Mouse (Mus musculus) midbrain, embryonic 12.5 days (tissue): Measurements from ENCODE around the gene Lgals2. TPM values are rescaled to one million over a fixed set of nuclear protein-coding genes. Genes with fewer than 3 reads are reported as not detected.
"Not testable (repeated sequence)": the region's sequence is repeated elsewhere in the genome, so short reads cannot be mapped to it uniquely, and the experiment has no call there.

Experiments
- ATAC-seq: fragments of 200-750 bp; cut with Nextera tagmentation; 2 replicates; pipeline ENCODE4 v1.8.0; 2017; ENCODE audit warnings: low read depth, moderate TSS enrichment, moderate library complexity; ENCODE audit not compliant: low FRiP score
- H3K27ac ChIP-seq: fragments of 300-500 bp; sonication (generic); replicated peaks from 2 replicates; pipeline ENCODE4 v1.5.1; 2016; ENCODE audit warnings: mild to moderate bottlenecking
- H3K27me3 ChIP-seq: fragments of 300-500 bp; sonication (generic); 2 replicates; pipeline ENCODE4 v1.6.1; 2016; ENCODE audit warnings: mild to moderate bottlenecking
- H3K36me3 ChIP-seq: fragments of 300-500 bp; sonication (generic); 2 replicates; pipeline ENCODE4 v1.6.1; 2016
- H3K4me1 ChIP-seq: fragments of 300-500 bp; sonication (generic); 2 replicates; pipeline ENCODE4 v1.6.1; 2016
- H3K4me2 ChIP-seq: fragments of 300-500 bp; sonication (generic); replicated peaks from 2 replicates; pipeline ENCODE4 v1.6.1; 2016; ENCODE audit warnings: mild to moderate bottlenecking, moderate library complexity
- H3K4me3 ChIP-seq: fragments of 300-500 bp; sonication (generic); 2 replicates; pipeline ENCODE4 v1.5.1; 2016; ENCODE audit warnings: mild to moderate bottlenecking
- H3K9ac ChIP-seq: fragments of 300-500 bp; sonication (generic); replicated peaks from 2 replicates; pipeline ENCODE4 v1.6.1; 2016; ENCODE audit warnings: mild to moderate bottlenecking, moderate library complexity
- H3K9me3 ChIP-seq: fragments of 300-500 bp; sonication (generic); 2 replicates; pipeline ENCODE4 v1.6.1; 2016; ENCODE audit warnings: mild to moderate bottlenecking
- WGBS: fragments of 180-500 bp; shearing (Covaris S2); methylation state at CpG from one replicate; pipeline ENCODE4 v1.1.7; 2016; 5-methylcytosine and 5-hydroxymethylcytosine counted together
- polyA plus RNA-seq: library from polyadenylated mRNA; unstranded; fragments of >200 nt; fragmentation: Nextera tagmentation; extraction: Ambion mirVana; gene quantifications from 2 replicates; pipeline ENCODE4 v1.2.1, GENCODE M21; 2016

Gene Lgals2
- polyA plus RNA-seq, 1 experiment from 2014 or later = not detected

DNA sequence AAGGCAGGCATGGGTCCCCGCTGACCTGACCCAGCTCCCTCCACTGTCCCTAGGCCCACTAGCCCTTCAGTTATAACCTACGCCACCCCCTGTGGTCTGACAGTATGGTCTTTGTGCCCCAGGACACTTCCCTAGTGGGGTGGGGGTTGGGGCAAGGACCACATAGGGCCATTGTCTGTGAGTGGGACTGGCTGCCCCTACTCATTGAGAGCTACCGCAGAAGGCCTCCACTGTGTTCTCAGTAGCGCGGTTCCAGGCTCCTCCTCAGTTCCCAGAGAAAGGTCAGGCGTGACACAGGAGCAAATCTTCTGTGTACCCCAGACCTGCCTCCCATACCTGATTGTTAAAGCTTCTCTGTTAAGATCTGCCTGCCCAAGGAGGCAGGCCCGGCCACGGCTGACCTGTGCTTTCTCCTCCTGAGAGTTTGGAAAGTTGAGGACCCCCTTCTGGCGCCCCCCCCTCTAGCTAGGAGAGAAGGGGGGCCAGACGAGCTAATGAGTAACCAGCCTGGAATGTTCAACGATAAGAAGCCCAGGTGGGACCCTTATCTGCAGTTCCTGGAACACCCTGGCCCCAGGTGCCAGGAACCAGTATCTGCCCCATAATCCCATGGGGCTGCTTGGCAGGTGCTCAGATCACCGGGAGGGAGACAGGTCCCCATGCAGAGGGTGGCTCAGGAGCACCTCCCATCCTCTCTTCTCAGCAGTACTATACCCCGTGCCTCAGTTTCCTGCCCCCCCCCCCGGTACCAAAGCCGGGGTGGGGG lies 5.1 kb downstream of the Lgals2 start:
- H3K27ac ChIP-seq = no peak overlapping the region
- H3K4me1 ChIP-seq = peaks cover 7% of the 10 kb centered on the region; the same call in 1 of the 2 replicates
- H3K4me3 ChIP-seq = no peak overlapping the region
- H3K4me2 ChIP-seq = no peak overlapping the region
- no peaks in the 10 kb centered on the region for H3K36me3 ChIP-seq
- ATAC-seq = no peak
- WGBS = 72% methylated on average over 15 of the region's 15 CpGs
- H3K27me3 ChIP-seq = peaks cover 40% of the 10 kb centered on the region
- no peaks in the 10 kb centered on the region for H3K9me3 ChIP-seq
- H3K9ac ChIP-seq = no peak overlapping the region

DNA sequence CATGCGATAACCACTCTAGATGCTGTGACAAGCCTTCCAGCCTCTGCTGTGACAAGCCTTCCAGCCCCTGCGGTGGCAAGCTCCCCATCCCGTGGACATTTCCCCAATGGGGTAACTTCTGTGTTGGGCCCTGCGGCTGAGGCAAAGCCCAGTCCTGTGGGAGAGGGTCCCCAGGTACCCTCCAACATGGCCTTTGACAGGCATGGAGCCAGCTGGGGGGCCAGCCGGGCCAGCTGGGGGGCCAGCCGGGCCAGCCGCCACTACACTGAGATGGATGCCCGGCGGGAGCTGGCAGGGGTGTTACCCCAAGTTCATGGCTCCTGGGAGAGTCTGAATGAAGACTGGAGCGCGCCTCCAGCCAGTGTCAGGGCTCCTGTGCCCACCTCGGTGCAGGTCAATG lies 5.8 kb downstream of the Lgals2 start:
- H3K4me2 ChIP-seq = no peak overlapping the region
- H3K27ac ChIP-seq = no peak overlapping the region
- 86% methylated on average over 12 of the region's 12 CpGs for WGBS
- H3K9me3 ChIP-seq = no peaks in the 10 kb centered on the region
- no peak overlapping the region for H3K4me3 ChIP-seq
- no peak for ATAC-seq
- H3K36me3 ChIP-seq = no peaks in the 10 kb centered on the region
- H3K4me1 ChIP-seq = peaks cover 10% of the 10 kb centered on the region; the same call in 1 of the 2 replicates
- peaks cover 45% of the 10 kb centered on the region for H3K27me3 ChIP-seq
- 0 out of 2 replicates have a peak overlapping the region, but pooled peaks have one; percentile 24 for H3K9ac ChIP-seq

DNA sequence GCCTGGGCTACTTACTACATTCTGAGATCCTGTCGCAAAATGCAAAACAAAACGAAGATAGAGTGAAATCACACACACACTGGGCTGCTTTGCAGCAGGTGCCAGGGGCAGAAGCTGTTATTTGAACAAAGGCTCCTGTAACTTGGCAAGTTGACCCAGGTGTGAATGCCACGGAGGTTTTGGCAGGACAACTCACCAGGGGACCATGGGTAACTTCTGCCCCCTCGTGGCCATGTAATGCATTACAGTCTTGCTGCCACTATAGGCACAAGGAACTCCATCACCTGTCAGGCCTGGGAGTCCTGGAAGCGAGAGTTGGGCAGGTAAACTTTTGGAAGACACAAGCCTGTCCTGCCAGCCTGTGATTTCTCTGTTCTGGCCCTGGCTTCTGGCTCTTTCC lies 6.9 kb downstream of the Lgals2 start:
- Histone ChIP-seq H3K27me3 (peaks cover 55% of the 10 kb centered on the region), H3K4me1 (peaks cover 10% of the 10 kb centered on the region; the same call in 1 of the 2 replicates), H3K9ac (no peak overlapping the region), H3K4me3 (no peak overlapping the region), H3K27ac (no peak overlapping the region), H3K36me3 (no peaks in the 10 kb centered on the region), H3K9me3 (no peaks in the 10 kb centered on the region), H3K4me2 (no peak overlapping the region)
- ATAC-seq = no peak
- 35% methylated on average over 5 of the region's 5 CpGs for WGBS

DNA sequence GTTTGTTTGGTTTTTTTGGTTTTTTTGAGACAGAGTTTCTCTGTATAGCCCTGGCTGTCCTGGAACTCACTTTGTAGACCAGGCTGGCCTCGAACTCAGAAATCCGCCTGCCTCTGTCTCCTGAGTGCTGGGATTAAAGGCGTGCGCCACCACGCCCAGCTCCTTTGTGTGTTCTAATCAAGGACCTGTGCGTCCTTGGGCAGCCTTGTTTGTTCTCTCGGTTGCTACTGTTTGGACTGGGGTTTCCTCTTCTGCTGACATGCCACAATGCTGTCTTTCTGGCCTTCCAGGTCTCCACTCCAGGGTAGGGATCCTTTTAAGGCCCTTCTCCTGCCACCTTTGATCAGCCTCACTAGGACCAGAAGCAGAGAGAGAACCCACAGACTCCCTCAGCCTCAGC lies 8.5 kb downstream of the Lgals2 start:
- not testable (repeated sequence) for H3K4me2 ChIP-seq, H3K4me3 ChIP-seq, H3K27ac ChIP-seq, ATAC-seq, H3K9me3 ChIP-seq, H3K9ac ChIP-seq, H3K36me3 ChIP-seq
- WGBS = 83% methylated on average over 7 of the region's 7 CpGs
- H3K27me3 ChIP-seq = peaks cover 67% of the 10 kb centered on the region
- H3K4me1 ChIP-seq = peaks cover 21% of the 10 kb centered on the region

DNA sequence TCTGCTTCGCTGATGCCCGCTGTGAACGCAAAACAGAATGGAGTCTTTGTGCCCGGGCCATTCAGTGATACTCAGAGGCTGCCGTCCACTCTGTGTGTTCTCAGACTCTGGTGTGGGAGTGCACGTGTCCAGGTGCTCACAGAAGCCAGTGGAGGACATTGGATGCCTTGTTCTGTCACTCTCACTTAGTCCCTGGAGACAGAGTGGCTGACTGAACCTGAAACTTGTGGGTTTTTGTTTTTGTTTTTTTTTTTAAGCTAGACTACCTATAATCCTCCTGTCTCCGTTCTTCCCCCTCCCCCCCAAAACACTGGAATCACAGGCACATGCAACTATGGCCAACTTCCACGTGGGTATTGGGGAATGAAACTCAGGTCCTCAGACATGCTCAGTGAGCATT lies 9.0 kb downstream of the Lgals2 start:
- Histone ChIP-seq H3K9me3 (no peaks in the 10 kb centered on the region), H3K4me3 (no peak overlapping the region), H3K4me1 (peaks cover 17% of the 10 kb centered on the region), H3K27ac (no peak overlapping the region), H3K36me3 (no peaks in the 10 kb centered on the region), H3K27me3 (peaks cover 72% of the 10 kb centered on the region), H3K9ac (no peak overlapping the region), H3K4me2 (no peak overlapping the region)
- no peak for ATAC-seq
- WGBS = 90% methylated on average over 8 of the region's 8 CpGs

DNA sequence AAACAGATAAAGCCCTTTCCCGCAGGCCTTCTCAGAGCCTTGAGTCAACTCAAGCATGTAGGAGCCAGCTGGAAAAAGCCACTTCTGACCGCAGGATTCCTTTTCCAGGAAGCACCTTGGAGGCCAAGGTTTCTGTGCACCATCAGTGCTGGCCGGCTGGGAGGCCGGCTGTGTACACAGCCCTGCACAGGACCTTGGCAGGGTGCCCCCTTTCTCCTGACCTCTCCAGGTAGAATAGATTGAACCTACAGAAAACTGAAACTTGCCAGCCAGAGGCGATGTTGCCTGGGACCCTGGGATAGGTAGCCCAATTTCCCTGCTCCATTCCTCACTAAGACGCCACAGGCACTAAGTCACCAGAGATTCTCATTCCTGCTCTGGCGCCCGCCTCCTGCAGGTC lies 9.5 kb downstream of the Lgals2 start:
- Histone ChIP-seq H3K9me3 (no peaks in the 10 kb centered on the region), H3K36me3 (no peaks in the 10 kb centered on the region), H3K27me3 (peaks cover 77% of the 10 kb centered on the region), H3K4me3 (no peak overlapping the region), H3K4me2 (no peak overlapping the region), H3K27ac (no peak overlapping the region), H3K9ac (no peak overlapping the region), H3K4me1 (peaks cover 17% of the 10 kb centered on the region)
- no peak for ATAC-seq
- WGBS = 89% methylated on average over 8 of the region's 8 CpGs

DNA sequence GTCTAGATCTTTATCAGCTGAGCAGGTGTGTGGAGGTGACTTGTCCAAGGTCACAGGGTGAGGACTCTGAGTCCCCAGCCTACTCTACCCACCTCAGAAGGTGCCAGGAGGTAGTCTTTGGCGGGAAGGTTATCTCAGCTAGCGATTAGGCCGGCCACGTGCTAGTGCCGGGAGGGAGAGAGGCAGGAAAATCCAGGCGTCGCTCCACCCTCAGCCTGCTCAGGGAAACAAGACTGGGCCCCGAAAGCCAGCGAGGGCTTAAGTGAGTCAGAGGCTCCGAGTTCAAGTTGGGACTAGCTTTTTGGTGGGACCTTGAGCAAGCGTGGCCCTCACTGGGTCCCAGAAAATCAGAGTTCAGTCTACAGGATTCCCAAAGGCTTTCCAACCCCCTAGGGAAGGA lies 10.0 kb downstream of the Lgals2 start:
- H3K9ac ChIP-seq = no peak overlapping the region
- H3K4me3 ChIP-seq = no peak overlapping the region
- no peaks in the 10 kb centered on the region for H3K9me3 ChIP-seq
- 76% methylated on average over 11 of the region's 11 CpGs for WGBS
- H3K4me2 ChIP-seq = no peak overlapping the region
- H3K4me1 ChIP-seq = peaks cover 20% of the 10 kb centered on the region
- H3K27me3 ChIP-seq = peaks cover 79% of the 10 kb centered on the region
- no peak overlapping the region for H3K27ac ChIP-seq
- H3K36me3 ChIP-seq = no peaks in the 10 kb centered on the region
- no peak for ATAC-seq

DNA sequence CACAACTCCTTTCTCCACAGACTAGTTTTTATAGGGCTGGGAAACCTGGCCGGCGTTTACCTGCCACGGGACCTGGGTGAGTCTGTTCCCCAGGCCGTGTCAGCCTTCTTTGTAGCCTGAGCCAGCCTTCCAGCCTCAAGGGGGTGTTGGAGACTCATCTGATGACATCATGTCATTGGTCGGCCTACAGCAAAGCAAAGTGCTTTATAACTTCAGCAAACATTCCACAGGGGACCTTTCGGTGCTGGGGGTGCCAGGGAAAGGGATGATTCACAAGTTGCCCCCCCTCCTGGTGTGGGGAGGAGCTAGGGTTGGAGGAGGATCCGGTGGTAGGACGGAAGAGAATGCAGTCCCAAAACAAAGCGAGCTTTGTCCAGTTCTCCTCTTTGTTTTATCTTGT lies 10.5 kb downstream of the Lgals2 start:
- 44% methylated on average over 9 of the region's 9 CpGs for WGBS
- no peak overlapping the region for H3K27ac ChIP-seq
- no peaks in the 10 kb centered on the region for H3K36me3 ChIP-seq
- ATAC-seq = no peak
- H3K27me3 ChIP-seq = peaks cover 83% of the 10 kb centered on the region
- no peak overlapping the region for H3K4me2 ChIP-seq
- H3K4me1 ChIP-seq = peaks cover 25% of the 10 kb centered on the region
- no peaks in the 10 kb centered on the region for H3K9me3 ChIP-seq
- H3K4me3 ChIP-seq = no peak overlapping the region
- H3K9ac ChIP-seq = no peak overlapping the region

DNA sequence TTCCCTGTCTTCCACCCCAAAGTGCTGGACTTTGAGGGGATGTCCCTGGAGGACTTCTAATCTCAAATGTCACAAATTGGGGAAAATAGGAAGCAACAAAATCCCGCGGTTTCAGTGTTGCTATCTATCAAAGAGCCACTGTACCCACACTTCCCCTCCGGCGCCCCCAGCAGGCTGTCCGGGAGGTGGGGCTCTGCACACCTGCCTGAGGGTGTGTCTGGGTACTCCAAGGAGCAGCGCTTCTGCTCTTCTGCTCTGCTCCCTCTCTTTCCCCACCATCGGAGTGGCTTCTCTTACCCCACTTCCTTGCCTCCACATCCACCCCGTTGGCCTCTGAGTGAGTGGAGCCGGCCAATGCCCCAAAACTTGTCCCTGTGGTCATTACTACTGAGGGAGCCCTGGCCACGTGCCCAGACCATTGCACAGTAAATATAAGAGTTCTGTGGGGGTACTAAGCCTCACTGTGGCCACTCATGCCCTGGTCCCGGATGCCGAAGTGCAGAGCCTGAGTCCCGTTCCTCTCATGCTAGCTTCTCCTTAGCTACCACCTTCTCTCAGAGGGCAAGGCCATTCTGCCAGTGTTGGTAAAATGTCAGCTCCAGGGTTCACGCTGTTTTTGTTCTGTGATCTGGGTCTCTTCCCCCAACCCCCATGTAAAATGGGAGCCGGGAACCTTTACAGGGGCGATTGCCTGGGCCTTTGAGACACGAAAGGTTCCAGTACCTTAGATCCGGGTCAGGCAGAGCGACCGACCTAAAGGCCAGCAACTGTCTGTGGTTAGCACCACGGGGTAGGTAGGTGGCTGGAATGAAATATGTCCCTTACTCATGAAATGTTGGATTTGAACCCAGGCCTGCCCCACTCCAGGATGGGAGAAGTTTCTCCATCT lies 11.5 kb downstream of the Lgals2 start:
- WGBS = 44% methylated on average over 21 of the region's 21 CpGs
- H3K27me3 ChIP-seq = peaks cover 76% of the 10 kb centered on the region
- no peaks in the 10 kb centered on the region for H3K9me3 ChIP-seq
- 0 out of 2 replicates have a peak overlapping the region, but pooled peaks have one; percentile 2 for H3K27ac ChIP-seq
- H3K4me1 ChIP-seq = peaks cover 32% of the 10 kb centered on the region
- H3K4me2 ChIP-seq = peak overlapping the region; percentile 83
- peak overlapping the region; percentile 51; the same call in 1 of the 2 replicates for H3K4me3 ChIP-seq
- no peak for ATAC-seq
- H3K36me3 ChIP-seq = no peaks in the 10 kb centered on the region
- H3K9ac ChIP-seq = 0 out of 2 replicates have a peak overlapping the region, but pooled peaks have one; percentile 61

DNA sequence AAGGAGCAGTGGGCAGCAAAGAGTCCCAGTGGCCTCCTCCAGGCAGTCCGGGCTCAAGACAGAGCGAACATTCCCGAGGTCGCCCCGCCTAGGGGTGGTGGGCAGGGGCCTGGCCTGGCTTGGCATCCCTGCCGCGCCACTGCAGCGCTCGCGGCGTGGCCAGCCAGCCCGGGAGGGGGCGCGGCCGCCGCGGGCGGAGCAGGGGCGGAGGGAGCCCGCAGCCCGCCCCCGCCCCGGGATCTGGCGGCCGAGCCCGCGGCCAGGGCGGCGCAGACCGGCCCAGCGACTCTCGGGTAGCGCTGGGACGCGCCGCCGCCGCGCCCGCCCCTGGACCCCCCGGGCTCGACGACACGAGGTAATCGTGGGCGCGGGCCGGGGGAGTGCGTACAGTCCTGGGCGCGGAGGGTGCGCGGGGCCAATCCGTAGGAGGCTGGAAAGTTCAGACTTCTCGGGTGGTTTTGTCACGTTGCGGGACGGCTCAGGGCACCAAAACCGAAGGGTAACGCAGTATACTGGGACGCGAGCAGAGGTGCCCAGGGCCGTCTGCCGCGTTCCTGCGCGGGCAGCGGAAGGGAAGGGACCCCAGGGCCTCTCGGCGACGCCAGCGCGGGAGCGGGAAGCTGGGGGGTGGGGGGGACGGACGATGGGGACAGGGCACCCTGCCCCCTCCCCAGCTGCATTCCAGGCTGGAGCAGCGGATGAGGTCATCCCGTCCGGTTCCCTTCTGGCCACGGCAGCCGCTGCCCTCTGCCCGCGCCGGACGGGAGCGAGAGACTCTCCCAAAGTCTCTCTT lies 12.8 kb downstream of the Lgals2 start, which contains the start of gene Cdc42ep1:
Cdc42ep1 (plus strand) TSS at position 254 of the 793 bp plus-strand sequence.
- peaks cover 32% of the 10 kb centered on the region for H3K4me1 ChIP-seq

DNA sequence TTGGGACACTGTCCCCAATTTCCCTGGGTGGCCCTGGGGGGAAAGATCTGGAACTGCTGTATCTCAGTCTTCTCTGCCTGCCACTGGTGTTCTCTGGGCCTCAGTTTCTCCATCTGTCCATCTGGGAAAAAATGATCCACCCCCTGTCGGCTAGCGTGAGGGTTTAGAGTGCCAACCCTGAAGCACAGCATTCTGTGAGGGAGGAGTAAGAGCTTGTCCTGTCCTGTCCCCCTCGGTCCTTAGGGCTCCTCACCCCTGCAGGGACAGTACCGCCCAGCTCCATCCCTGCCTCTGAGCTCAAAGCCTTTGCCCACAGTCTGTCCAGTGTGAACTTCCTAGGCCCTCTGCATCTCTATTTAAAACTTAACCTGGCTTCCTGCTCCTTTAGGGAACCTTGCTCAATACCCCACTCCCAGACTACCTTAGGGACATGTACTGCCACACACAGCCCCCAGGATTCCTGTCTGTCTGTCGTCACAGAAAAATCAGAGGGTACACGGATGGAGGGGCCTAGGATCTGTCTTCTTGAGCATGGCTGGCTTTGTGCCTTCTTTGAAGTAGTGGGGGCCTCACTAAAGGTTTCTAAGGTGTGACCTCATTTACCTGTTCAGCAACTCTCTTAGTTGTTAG lies 14.1 kb downstream of the Lgals2 start:
- 0 out of 2 replicates have a peak, but pooled peaks cover 2% of the 10 kb centered on the region for H3K9me3 ChIP-seq
- no peak overlapping the region for H3K4me3 ChIP-seq
- no peak overlapping the region for H3K27ac ChIP-seq
- no peak for ATAC-seq
- no peak overlapping the region for H3K9ac ChIP-seq
- 42% methylated on average over 6 of the region's 6 CpGs for WGBS
- no peak overlapping the region for H3K4me2 ChIP-seq
- H3K4me1 ChIP-seq = peaks cover 33% of the 10 kb centered on the region
- peaks cover 65% of the 10 kb centered on the region for H3K27me3 ChIP-seq
- H3K36me3 ChIP-seq = no peaks in the 10 kb centered on the region

More for the DNA sequence above, 12.8 kb downstream of the Lgals2 start, which contains the start of gene Cdc42ep1:
- Histone ChIP-seq H3K4me2 (peak within 1 kb of the TSS; percentile 83), H3K9me3 (no peaks in the 10 kb centered on the region), H3K27ac (0 out of 2 replicates have a peak within 1 kb of the TSS, but pooled peaks have one; percentile 10), H3K27me3 (peaks cover 71% of the 10 kb centered on the region), H3K36me3 (no peaks in the 10 kb centered on the region), H3K9ac (peak within 1 kb of the TSS; percentile 61), H3K4me3 (peak within 1 kb of the TSS; percentile 51)
- WGBS = 1% methylated on average over 72 of the region's 86 CpGs
- ATAC-seq = peak; percentile 65; the same call in 1 of the 2 replicates
